Mouse (Mus musculus): ENCODE measurements around the gene Ifnlr1. TPM values are rescaled to one million over a fixed set of nuclear protein-coding genes. Genes with fewer than 3 reads are reported as not detected.
"Not testable (repeated sequence)": the region's sequence is repeated elsewhere in the genome, so short reads cannot be mapped to it uniquely, and the experiment has no call there.

The Ifnlr1 gene
- polyA plus RNA-seq, 1 experiment from 2014 or later = 3.1 TPM

DNA sequence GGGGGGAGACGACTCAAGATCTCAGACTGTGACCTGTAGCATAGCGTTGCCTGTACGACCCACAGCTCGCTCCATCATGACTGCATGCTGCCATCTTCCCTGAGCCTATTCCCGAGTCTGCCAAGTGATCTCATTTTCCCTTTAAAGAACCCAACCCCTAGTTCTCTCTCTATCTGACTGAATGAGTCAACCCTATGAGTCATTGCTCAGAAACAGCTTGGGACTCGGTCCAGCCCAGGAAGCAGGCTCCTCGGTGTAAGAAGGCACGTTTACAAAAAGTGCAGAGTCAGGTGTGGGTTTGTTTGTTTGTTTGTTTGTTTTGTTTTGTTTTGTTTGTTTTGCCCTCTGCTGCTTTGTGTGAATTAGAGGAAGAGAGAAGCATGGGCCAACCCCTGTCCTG lies 28.7 kb downstream of the Ifnlr1 start:
- in situ Hi-C loops (cut with MboI; ENCODE audit: low pct_unique_long_range_greater_than_20kb) = no loop called here
- H3K27me3 ChIP-seq = no peaks in the 10 kb centered on the region
- TF ChIP-seq CTCF (IDR thresholded peaks at IDR 0.05) = no peak
- POLR2A ChIA-PET = no interaction called here
- DNase-seq (ENCODE audit: low read depth, low spot score) (no peak), ATAC-seq (no peak)
- CTCF ChIA-PET = no interaction called here

DNA sequence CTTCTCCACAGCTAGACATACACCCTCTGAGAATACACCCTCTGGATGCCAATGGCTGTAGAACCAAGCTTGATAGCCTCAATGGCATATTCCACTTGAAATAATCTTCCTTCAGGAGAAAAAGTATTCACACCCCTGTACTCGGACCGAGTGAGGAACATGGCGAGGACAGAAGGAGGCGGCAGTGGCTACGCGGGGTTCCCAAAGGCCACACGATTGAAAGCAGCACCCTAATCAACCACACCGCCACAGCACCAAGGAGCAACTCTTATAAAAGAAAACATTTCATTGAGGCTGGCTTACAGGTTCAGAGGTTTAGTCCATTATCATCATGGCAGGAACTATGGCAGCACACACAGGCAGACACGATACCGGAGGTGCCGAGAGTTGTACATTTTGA lies 30.4 kb downstream of the Ifnlr1 start:
- in situ Hi-C loops (cut with MboI; ENCODE audit: low pct_unique_long_range_greater_than_20kb); CTCF ChIA-PET; ATAC-seq; H3K27me3 ChIP-seq; POLR2A ChIA-PET; DNase-seq (ENCODE audit: low read depth, low spot score): not testable (repeated sequence)

DNA sequence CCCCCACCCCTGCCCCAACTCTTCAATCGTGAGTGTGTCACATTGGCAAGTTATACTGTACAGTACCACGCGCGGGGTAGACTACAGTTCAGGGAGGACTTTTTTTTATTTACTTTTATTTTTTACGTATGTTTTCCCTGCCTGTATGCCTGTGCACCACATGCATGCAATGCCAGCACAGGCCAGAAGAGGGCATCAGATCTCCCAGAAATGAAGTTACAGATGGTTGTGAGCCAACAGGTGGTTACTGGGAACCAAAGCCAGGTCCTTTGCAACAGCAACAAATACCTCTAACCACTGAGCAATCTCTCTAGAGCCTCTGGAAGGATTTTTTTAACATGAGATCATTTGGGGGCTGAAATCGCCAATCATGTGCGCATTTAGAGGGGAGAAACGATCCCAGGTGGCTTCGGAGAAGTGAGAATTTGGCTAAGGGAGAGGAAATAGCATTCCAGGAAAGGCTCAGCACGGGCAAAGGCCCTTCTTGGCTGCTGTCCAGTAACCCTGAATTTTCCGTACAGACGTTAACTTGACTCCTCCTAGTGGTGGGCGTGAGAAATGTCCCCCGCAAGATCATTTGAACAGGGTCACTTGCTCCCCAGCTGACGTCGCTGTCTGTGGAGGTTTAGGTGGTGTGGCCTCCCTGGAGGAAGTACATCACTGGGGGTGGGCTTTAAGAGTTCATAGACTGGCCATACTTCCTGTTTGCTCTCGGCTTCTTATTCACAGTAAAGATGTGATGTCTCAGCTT lies 36.6 kb downstream of the Ifnlr1 start:
- ChIA-PET POLR2A (no interaction called here), CTCF (interaction anchor here (1.6 kb wide), 1 partner anchor 11 kb away, joined by 5 read pairs; no protein-coding TSS in a partner anchor)
- in situ Hi-C loops (cut with MboI; ENCODE audit: low pct_unique_long_range_greater_than_20kb) = no loop called here
- ATAC-seq (no peak), DNase-seq (ENCODE audit: low read depth, low spot score) (no peak)
- TF ChIP-seq CTCF (IDR thresholded peaks at IDR 0.05) = no peak
- no peaks in the 10 kb centered on the region for H3K27me3 ChIP-seq

DNA sequence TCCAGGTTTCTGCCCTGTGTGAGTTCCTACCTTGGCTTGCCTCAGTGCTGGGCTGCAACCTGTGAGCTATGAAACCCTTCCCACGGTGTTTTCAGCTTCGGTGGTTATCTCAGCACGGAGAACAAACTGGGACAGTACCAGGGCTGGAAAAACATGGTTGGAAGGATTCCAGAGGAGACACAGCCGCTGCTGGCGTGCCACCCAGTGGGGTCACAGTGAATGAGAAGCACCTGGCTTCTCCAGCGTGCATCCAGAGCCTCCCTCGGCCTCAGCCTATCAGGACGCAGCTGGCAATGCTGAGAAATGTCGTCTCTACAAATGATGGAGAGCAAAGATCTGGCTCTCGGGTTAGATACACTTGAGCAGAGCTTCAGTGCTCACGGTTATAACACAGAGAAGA lies 40.3 kb downstream of the Ifnlr1 start:
- no peak for TF ChIP-seq CTCF (IDR thresholded peaks at IDR 0.05)
- DNase-seq (ENCODE audit: low read depth, low spot score) (no peak), ATAC-seq (no peak)
- H3K27me3 ChIP-seq = no peaks in the 10 kb centered on the region
- CTCF ChIA-PET = no interaction called here
- POLR2A ChIA-PET = no interaction called here
- in situ Hi-C loops (cut with MboI; ENCODE audit: low pct_unique_long_range_greater_than_20kb) = no loop called here

DNA sequence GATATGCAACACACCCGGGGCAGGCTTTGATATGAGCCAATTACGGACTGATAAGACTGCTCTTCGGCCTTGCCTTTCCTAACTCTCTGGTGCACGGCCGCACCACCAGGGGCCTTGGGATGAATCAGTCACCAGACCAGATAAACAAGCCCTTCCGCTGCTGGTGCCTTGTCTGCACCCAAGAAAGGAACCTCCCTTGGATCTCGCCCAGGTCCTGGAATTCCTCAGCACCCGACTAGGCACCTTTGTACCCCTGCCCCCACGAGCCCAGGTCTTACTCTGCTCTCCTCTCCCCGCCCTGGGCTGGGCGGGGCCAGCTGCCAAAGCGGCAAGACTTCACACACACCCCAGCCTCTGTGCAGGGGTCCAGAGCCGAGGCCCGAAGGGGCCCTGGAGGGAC lies 41.7 kb downstream of the Ifnlr1 start, which contains the start of gene Il22ra1:
TSS of gene Il22ra1 (plus strand) at position 356 of the 400 bp plus-strand sequence.
- ATAC-seq = no peak

DNA sequence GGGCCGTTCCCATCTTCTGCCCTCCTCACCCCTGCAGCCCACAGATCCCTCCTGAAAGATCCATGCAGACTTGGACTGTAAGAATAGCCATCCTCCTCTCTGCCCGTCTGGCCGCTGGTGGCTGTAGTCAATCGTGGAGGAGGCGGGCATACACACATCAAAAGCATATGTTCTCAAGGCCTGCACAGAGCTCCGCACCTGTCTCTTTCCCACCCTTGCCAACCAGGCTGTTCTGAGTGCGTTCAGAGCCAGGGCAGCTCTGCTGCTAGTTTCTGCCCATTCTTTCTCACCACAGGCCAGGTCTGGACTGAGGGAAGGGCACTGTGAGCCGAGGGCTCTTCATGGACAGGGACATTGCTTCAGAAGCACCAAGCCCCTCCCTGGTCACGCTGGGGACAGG lies 44.1 kb downstream of the Ifnlr1 start:
- TF ChIP-seq CTCF (IDR thresholded peaks at IDR 0.05) = no peak
- no peaks in the 10 kb centered on the region for H3K27me3 ChIP-seq
- no peak for ATAC-seq
- in situ Hi-C loops (cut with MboI; ENCODE audit: low pct_unique_long_range_greater_than_20kb) = no loop called here
- CTCF ChIA-PET = no interaction called here
- DNase-seq (ENCODE audit: low read depth, low spot score) = no peak
- POLR2A ChIA-PET = no interaction called here

More for the DNA sequence above, 41.7 kb downstream of the Ifnlr1 start, which contains the start of gene Il22ra1:
- POLR2A ChIA-PET = no interaction called here
- in situ Hi-C loops (cut with MboI; ENCODE audit: low pct_unique_long_range_greater_than_20kb) = no loop called here
- CTCF ChIA-PET = no interaction called here
- no peak for DNase-seq (ENCODE audit: low read depth, low spot score)
- H3K27me3 ChIP-seq = no peaks in the 10 kb centered on the region
- no peak for TF ChIP-seq CTCF (IDR thresholded peaks at IDR 0.05)

DNA sequence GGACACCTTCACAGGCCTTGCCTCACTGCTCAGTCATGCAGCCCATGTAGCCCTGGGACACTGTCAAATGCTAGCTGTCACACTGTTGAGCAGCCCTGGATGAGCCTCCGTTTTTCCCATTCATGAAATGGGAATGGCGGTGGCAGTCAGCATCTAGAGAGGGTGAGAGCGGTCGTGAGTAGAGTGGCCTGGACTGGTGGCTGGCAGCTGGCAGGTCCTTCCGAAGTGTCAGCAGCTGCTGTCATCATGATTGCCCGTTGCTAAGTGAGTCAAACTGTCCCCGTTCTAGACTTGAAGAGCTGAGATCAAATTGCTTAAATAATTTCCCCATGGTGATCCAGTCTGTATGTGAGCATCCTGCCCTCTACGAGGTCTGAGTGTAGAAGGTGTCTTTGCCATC lies 44.9 kb downstream of the Ifnlr1 start:
- no peak for ATAC-seq
- POLR2A ChIA-PET = no interaction called here
- no peaks in the 10 kb centered on the region for H3K27me3 ChIP-seq
- in situ Hi-C loops (cut with MboI; ENCODE audit: low pct_unique_long_range_greater_than_20kb) = no loop called here
- DNase-seq (ENCODE audit: low read depth, low spot score) = no peak
- CTCF ChIA-PET = no interaction called here
- TF ChIP-seq CTCF (IDR thresholded peaks at IDR 0.05) = no peak

DNA sequence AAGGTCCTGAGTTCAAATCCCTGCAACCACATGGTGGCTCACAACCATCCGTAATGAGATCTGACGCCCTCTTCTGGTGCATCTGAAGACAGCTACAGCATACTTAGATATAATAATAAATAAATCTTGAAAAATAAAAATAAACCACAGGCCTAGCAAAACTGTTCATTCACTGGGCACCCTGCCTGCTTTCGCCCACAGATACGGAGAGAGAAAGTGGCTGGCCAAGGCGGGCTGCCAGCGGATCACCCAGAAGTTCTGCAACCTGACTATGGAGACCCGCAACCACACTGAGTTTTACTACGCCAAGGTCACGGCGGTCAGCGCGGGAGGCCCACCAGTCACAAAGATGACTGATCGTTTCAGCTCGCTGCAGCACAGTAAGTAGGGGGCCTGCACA lies 47.8 kb downstream of the Ifnlr1 start:
- ATAC-seq (no peak), DNase-seq (ENCODE audit: low read depth, low spot score) (no peak)
- POLR2A ChIA-PET = no interaction called here
- TF ChIP-seq CTCF (IDR thresholded peaks at IDR 0.05) = no peak
- CTCF ChIA-PET = no interaction called here
- in situ Hi-C loops (cut with MboI; ENCODE audit: low pct_unique_long_range_greater_than_20kb) = no loop called here
- no peaks in the 10 kb centered on the region for H3K27me3 ChIP-seq

DNA sequence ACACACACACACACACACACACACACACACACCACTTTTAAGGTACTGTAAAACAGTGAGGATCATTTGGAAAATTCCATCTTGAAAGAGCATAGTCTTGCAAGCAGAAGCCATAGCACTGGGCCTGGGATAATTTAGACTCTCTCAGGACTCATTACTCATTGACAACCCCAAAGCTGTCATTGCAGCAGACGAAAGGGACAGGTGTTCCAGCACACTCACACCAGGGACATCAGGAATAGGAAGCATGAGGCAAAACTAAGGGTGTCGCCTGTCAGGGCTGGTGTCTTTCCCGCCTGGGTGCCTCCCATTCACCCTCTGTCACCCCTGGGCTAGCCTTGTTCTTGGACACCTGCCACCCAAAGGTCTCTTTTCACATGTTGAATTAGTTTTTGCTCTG lies 50.8 kb downstream of the Ifnlr1 start:
- ATAC-seq (no peak), DNase-seq (ENCODE audit: low read depth, low spot score) (no peak)
- TF ChIP-seq CTCF (IDR thresholded peaks at IDR 0.05) = no peak
- CTCF ChIA-PET = interaction anchor here (1.5 kb wide), 1 partner anchor 28 kb away, joined by 8 read pairs; no protein-coding TSS in a partner anchor
- H3K27me3 ChIP-seq = no peaks in the 10 kb centered on the region
- POLR2A ChIA-PET = no interaction called here
- in situ Hi-C loops (cut with MboI; ENCODE audit: low pct_unique_long_range_greater_than_20kb) = no loop called here

DNA sequence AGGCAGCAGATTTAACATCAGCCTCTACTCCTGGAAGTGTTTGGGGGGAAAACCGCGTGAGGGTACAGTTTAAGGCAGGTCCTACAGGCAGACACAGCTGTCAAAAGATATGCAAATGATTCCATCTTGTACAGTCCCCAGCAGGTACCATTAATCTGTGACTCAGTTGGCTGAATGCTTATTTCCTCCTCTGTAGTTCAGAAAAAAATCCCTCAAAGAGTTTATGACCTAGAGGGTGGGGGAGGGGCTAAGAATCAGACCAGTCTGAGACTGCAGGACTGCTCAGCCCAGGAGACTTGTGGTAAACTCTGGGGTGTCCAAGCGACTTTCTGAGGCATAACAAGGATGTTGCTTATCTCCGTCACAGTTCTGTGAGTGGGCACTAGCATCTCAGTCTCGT lies 52.1 kb downstream of the Ifnlr1 start:
- ATAC-seq (no peak), DNase-seq (ENCODE audit: low read depth, low spot score) (peak; percentile 65)
- H3K27me3 ChIP-seq = no peaks in the 10 kb centered on the region
- TF ChIP-seq CTCF (IDR thresholded peaks at IDR 0.05) = no peak
- CTCF ChIA-PET = interaction anchor here (1.5 kb wide), 1 partner anchor 29 kb away, joined by 8 read pairs; no protein-coding TSS in a partner anchor
- POLR2A ChIA-PET = no interaction called here
- in situ Hi-C loops (cut with MboI; ENCODE audit: low pct_unique_long_range_greater_than_20kb) = no loop called here

DNA sequence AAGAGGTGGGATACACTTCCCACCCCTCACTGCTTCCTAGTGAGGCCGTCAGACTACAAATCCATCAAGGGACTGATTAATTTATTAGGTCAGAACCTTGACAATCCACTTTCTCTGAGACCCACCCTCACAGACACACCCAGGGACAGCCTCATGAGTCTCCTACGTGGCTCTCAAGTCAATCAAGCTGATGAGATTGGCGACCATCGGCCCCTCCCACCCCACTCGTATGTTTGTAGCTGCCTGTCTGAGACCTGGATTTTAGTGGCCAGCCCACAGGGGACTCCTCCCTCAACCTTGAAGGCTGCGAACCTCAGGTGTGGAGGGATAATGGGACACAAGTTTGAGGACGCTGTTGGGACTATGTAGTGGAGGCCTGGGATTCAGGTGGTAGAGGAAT lies 53.1 kb downstream of the Ifnlr1 start:
- no peaks in the 10 kb centered on the region for H3K27me3 ChIP-seq
- DNase-seq (ENCODE audit: low read depth, low spot score) = no peak
- in situ Hi-C loops (cut with MboI; ENCODE audit: low pct_unique_long_range_greater_than_20kb) = no loop called here
- POLR2A ChIA-PET = no interaction called here
- CTCF ChIA-PET = no interaction called here
- no peak for TF ChIP-seq CTCF (IDR thresholded peaks at IDR 0.05)
- ATAC-seq = no peak

DNA sequence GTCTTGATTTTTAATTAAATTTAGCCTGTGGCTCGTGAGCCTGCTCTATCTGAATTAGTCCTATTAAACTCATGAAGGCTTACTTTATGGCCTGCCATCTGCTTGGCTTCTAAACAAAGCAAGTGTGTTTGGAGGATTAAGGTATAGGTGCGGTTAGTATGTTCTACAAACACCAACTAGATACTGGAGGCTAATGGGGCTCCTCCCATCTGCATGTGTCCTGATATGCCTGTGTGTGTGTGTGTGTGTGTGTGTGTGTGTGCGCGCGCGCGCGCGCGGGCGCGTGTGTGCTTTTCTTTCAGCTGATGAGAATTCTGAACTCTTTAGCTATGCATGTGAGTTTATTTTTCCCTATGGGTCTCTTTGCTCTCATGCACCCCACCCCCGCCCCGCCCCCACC lies 53.6 kb downstream of the Ifnlr1 start:
- ATAC-seq (no peak), DNase-seq (ENCODE audit: low read depth, low spot score) (no peak)
- ChIA-PET CTCF (no interaction called here), POLR2A (no interaction called here)
- in situ Hi-C loops (cut with MboI; ENCODE audit: low pct_unique_long_range_greater_than_20kb) = no loop called here
- no peaks in the 10 kb centered on the region for H3K27me3 ChIP-seq
- no peak for TF ChIP-seq CTCF (IDR thresholded peaks at IDR 0.05)
